Mouse (Mus musculus) cerebellum, adult 11-12 months (tissue): ENCODE results near the gene Rab17.

Experiments
- DNase-seq: peaks from one replicate; pipeline ENCODE4 v3.0.0; 2022

Gene Rab17

GRCm38 (mm10) chr1:90981346-90981745, 11.9 kb upstream of the Rab17 start:
- DNase-seq = no peak

GRCm38 (mm10) chr1:90980638-90981330, 11.3 kb upstream of the Rab17 start:
- no peak for DNase-seq

- no peak for DNase-seq
Observed at GRCm38 (mm10) chr1:90975960-90976359, 6.5 kb upstream of the Rab17 start.

GRCm38 (mm10) chr1:90974906-90975649, 5.6 kb upstream of the Rab17 start:
- DNase-seq = peak; percentile 15

GRCm38 (mm10) chr1:90973574-90973911, 4.1 kb upstream of the Rab17 start:
- DNase-seq = no peak

- DNase-seq = peak; percentile 75
Observed at GRCm38 (mm10) chr1:90972911-90973573, 3.6 kb upstream of the Rab17 start.

GRCm38 (mm10) chr1:90969881-90970390, 475 bp upstream of the Rab17 start:
- DNase-seq = no peak

- no peak for DNase-seq
Observed at GRCm38 (mm10) chr1:90968649-90969048, 812 bp downstream of the Rab17 start.

GRCm38 (mm10) chr1:90967583-90967982, 1.9 kb downstream of the Rab17 start:
- DNase-seq = no peak

GRCm38 (mm10) chr1:90962994-90963393, 6.5 kb downstream of the Rab17 start:
- no peak for DNase-seq

GRCm38 (mm10) chr1:90962526-90962925, 6.9 kb downstream of the Rab17 start:
- DNase-seq = no peak

GRCm38 (mm10) chr1:90956245-90957096, 13.0 kb downstream of the Rab17 start:
- DNase-seq = peak; percentile 25

- DNase-seq = no peak
Observed at GRCm38 (mm10) chr1:90953688-90954087, 15.8 kb downstream of the Rab17 start.

- no peak for DNase-seq
Observed at GRCm38 (mm10) chr1:90952808-90953207, 16.7 kb downstream of the Rab17 start, which contains the start of gene Prlh. TSS of gene Prlh (plus strand) at chr1:90953108.

- DNase-seq = no peak
Observed at GRCm38 (mm10) chr1:90951670-90952069, 17.8 kb downstream of the Rab17 start.

- DNase-seq = no peak
Observed at GRCm38 (mm10) chr1:90949309-90949708, 20.2 kb downstream of the Rab17 start.

- DNase-seq = no peak
Observed at GRCm38 (mm10) chr1:90947252-90947651, 22.2 kb downstream of the Rab17 start.

- no peak for DNase-seq
Observed at GRCm38 (mm10) chr1:90945171-90945570, 24.3 kb downstream of the Rab17 start.

GRCm38 (mm10) chr1:90939980-90940379, 29.5 kb downstream of the Rab17 start:
- DNase-seq = no peak

- DNase-seq = no peak
Observed at GRCm38 (mm10) chr1:90936990-90937389, 32.5 kb downstream of the Rab17 start.

GRCm38 (mm10) chr1:90933001-90933400, 36.5 kb downstream of the Rab17 start:
- DNase-seq = peak; percentile 45

GRCm38 (mm10) chr1:90928575-90928934, 40.9 kb downstream of the Rab17 start:
- DNase-seq = peak; percentile 39
